Mouse (Mus musculus): ENCODE data around the gene Slc22a18.

The Slc22a18 gene

DNA sequence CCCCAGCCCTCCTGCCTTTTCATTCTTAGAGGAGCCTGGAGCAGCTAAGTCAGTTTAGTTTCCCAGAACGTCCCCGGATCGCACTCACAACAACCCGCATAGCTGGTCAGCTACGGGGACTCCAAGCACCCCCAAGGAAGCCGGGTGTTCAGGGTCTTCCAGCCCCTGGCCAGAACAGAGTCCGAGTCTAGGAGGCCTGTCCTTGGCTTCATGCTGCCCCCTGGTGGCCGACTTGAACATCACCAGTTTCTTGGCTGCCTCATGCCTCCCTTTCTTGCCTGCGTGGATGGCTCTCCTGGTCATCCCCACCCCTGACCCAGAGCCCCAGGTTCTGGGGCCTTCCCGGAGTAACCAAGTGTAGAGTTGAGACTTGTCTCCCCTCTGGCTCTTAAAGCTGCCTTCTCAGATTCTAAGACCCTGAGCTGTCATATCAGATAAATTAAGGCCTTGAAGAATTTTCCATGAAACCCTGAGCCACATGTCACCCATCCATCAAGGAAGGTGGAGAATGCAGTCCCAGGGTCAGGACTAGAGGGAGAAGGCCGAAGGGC is 9.6 kb upstream of the Slc22a18 start:
- peak; percentile 68 for DNase-seq

DNA sequence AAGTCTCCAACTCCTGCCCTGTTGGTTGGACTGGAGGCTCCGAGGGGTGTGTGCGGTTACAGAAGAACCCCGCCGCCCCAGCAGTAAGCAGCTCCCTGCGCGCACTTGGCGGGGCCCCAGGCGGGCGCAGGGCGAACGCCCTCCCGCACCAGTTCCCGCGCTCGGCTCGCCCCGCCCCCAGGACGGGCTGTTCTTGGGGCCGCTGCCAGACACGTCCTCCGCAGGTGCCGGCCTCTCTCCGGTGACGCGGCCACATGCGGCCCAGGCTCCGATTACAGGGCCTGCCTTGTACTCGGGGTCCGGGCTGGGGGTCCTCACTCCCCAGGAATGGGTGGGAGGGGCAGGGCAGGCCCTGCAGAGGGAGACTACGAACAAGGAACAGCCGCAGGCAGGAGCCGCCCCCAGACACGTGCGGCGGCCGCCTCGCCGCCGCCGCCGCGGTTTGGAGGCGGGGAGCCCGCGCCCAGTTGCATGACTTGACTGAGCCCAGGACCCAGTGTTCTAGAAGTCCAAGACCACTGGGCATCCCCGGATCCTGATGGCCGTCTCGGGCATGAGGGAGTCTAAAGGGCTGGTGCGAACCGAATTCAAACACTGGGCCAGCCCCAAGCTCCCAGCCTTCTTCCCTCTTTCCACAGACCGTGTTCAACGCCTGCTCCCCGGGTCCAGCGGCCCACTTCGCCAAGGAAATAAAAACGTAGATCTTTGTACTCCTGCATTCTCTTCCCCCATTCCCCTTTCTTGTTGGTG is 8.6 kb upstream of the Slc22a18 start:
- peak; percentile 33 for DNase-seq

DNA sequence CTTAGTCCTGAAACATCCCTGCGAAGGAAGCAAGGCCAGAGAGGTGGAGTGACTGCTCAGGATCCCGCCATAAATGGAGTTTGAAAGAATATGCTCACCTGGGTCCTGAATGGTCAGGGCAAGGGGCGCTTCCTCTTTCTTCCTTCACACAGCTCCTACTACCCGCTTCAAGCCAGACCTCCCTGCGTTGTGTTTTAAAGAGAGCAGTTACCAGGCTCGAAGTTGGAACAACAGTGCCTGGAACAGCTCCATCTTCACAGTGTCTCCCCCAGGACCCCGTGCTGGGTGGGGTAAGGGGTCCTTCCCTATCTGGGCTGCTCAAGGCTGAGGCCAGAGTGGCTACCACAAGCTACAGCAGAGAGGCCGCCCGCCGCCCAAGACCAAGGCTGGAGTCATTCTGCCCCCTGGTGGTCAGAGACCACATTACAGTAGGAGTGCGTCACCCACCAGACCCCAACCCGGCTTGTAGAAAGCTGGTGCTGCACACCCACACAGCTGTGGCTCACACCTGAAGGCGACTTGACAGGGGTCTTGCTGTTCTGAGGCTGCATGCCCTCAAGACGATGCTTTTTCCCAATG is 7.3 kb upstream of the Slc22a18 start:
- DNase-seq = peak; percentile 80

DNA sequence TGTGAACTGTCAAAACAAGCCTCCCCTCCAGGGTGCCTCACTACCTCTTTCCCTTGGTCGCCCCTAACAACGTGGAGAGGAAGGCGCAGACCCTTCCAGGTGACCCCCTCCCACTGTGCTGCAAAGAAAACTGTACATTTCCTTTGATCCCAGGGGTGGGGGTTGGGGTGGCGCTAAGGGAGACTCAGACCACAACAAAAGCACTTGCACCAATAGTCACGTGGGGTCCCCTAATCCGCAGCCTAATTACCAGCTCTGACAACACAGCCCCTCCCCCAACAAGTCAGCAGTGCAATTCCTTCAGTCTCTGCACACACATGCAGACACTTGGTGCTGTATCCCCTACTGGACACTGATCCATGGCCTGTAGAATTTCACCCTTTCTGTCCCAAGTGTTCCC is 5.8 kb upstream of the Slc22a18 start:
- no peak for DNase-seq

DNA sequence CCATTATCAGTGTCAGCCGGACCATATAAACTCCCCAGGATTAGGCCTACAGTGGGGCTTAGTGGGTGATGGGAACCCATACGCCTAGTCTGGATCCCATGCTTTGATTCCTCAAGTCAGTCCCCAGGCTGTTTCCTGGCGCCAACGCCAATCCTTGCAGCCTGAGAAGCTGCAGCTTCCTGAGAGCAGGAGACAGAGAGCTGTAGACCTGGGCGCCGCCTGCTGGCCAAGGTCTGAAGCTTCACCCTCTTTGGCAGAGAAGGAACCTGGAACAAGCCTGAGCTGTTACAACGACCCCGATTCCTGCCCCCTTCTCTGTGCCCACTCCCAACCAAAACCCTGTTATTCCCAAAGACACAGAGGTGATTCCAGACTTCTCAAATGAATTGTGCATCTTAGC is 3.6 kb upstream of the Slc22a18 start:
- DNase-seq = peak; percentile 66

DNA sequence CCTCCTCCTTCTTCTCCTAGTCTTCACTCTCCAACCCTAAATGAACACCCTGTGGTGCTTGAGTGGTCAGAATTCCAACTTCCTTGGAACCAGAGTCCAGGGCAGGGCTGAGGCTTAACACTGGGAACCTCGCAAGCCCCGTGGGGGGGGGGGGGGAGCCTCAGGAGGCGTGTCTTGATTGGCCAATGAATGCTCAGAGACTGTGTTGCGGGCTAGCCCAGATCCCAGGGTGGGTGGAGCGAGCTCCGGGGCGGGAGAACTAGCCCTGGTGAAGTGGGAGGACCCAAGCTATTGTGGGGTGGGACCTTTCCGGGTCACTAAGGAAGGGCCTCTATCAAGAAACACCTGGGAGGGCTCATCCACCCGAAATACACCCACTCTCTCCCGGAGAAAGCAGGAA is 1.3 kb downstream of the Slc22a18 start:
- DNase-seq = no peak

DNA sequence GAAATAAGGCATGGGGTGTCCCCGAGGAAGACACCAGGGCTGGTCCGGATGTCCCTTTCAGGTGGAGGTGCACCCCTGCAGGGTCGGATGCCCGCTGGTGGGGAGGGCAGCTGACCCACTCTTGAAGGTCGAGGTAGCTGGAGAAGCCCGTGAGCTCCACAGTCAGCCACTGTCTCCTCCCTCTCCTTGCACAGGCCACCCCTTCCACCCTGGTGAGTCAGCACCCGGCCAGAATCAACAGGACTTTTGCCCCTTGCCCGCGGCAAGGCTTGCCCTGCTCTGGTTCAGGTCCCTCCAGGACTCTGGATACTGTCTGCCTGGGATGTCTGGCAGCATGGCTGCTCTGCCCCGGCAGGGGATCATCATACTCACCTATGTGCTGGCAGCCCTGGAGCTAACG is 2.3 kb downstream of the Slc22a18 start:
- no peak for DNase-seq

DNA sequence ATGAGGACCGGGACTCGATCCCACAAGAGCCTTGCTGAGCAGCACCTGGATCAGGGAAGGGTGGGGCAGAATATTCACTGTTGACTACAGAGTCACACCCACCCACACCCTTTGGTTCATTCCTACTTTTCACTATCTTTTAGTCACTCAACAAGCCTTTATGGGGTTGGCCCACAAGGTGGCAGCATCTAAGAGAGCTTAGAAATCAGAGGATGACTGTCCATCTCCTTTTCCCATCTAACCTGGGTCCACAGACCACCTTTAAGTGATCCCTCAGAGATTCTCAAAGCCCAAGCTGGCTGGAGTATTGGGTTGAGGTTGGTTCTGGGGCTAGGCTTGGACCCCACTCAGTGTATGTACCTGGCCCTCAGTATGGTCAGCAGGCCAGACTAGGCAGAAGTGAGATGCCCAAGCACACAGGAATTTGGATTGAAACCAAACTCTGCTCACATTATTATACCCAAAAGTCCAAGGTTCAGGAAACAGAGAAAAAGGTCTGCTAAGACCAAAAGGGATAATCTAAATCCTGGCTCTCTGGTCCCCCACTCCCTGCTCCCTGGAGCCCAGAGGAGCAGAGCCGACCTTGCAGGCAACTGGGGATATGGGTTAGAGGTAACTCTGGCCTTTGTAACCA is 3.3 kb downstream of the Slc22a18 start:
- no peak for DNase-seq

DNA sequence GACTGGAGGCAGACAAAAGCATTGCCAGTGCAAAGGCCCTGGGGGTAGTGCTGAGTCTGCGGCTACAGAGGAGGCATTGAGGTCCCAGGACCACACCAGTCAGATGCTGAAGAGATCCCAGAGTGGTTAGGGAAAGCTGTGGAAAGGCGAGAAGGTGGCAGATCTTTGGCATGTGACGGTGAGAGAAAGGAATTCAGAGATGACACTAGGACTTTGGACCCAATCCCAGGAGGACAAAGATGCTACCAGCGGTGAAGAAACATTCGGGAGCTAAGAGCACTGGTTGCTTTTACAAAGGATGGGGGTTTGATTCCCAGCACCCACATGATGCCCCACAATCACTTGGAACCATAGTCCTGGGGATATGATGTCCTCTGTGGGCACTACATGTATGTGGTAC is 4.3 kb downstream of the Slc22a18 start:
- DNase-seq = no peak

DNA sequence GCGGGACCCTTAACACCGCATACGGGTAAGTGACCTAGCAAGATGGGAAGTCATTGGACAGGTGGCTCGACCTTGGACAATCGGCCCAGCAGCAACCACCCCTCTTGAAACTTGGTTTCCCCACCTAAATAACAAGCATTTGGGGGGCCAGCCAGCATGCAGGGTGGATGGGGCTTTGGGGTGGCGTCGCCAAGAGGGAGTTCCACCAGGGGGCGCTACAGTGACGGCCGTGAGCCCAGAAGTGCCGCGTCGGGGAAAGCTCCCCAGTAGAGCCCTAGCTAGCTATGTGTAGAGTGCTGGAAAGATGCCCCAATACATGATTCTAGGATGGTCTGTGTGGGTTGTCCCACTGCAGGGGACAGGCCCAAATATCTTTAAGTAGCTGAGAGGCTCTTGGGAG is 7.0 kb downstream of the Slc22a18 start:
- peak; percentile 62 for DNase-seq

DNA sequence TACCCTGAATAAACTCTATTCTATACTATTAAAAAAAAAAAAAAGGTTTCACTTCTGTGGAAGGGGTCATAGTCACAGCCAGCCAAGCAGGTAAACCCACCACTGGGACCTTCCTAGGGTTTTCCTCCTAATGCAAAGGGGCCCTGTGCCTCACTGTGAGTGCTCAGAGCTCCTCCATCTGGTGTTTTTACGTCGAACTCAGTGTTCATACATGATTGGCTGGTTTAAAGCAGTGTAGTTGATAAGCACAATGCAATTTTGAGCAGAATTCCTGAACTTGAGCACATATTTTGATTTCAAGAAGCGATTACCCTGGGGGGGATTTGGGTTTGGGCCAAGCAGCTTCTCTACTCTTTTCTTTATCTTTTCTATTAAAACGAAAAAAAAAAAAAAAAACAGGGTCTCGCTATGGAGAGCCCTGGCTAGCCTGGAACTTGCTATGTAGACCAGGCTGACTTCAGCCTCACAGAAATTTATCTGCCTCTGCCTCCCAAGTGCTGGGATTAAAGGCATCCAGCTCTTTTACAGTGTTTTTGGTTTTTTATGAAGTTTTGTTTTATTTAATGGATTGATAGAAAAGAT is 8.4 kb downstream of the Slc22a18 start:
- DNase-seq = no peak

DNA sequence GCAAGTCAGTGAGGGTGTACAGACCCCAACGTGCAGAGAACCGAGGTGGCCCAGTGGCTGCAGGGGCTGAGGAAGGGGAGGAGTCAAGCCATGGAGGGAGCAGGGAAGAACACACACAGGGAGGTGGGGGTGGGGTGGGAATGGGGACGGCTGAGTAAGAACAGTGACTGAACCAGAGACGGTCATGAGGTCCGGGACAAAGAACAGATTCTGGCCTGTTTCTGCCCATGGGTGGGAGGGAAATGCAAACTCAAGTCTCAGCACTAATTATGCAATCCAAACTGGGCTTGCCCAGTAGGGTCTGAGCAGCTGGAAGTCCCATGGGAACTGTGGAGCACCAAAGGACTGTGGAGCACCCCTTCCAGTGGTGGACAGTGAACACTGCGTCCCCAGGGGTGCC is 9.0 kb downstream of the Slc22a18 start:
- no peak for DNase-seq

DNA sequence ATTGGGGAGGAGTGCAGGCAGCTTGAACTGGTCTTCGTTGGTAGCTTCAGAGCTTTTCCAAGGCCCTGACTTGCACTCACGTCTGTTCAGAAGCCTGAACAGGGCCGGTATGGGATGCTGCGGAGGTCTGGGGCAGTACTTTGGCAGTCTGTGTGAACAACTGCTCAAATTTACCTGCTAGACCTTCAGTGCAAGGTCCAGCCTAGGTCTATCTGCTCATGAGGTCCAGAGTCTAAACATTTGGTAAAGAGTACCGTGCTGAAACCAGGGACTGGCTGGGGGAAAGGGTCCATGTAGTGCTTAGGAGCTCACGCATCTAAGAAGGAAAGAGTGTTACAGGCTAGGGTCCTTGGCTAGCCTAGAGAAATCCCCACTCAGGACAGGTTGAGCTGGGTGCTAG is 16.2 kb downstream of the Slc22a18 start:
- no peak for DNase-seq

DNA sequence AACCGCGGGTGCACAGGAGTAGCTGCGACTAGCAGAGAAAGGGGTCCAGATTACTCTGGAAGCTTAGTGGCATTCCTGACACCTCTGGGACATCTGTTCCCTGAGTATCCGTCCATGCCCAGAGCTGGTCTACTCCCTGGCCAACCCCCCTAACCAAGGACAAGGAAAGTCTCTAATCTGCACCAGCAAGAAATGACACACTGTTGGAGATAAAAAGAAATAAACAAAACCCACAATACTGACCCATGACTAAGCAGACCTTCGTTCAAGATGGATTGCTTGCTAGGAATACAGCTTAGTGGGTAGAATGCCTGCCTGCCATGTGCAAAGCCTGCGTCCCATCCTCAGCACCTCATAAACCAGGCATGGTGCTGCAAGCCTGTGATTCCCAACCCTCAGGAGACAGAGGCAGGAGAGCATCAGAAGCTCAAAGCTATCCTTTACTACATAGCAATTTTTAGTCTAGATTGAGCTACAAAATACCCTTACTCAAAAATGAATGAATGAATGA is 20.1 kb downstream of the Slc22a18 start:
- no peak for DNase-seq

DNA sequence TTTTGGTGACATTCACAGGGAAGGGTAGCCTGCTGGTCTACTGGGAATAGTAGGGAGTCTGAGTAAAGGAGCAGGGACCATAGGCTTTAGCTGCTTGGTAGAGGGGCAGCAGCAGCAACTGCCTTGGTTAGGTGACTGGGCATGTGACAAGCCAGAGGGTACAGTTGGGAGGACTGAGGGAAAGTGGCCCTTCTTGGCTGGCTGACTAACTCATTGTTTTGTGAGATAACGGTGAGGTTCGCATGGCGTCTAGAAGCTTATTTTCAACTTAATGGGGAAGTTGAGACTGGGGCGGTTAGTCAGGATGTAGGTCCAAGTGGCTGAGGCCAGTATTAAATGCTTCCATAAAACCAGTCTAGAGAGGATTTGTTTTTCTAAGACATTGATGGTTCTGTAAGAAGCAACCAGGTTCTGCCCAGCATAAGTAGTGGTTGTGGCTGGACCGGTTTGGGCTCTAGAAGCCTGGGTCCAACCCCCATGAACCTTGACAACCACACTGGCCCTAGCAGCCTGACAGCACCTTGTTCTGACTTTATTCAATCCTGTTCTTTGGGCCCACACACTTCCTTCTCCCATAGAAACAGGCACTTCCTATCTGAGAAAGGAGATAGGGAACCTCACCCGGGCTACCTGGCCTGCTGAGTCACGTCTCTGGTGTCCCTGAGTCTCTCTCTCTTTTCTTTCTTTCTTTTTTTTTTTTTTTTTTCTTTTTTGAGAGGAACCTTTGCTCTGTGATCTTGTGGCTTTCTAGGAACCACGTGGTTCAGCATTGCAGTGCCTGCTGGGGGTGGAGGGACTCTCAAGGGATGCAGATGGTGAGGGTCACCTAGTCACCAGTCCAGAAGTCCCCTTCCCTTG is 21.8 kb downstream of the Slc22a18 start:
- DNase-seq = no peak

DNA sequence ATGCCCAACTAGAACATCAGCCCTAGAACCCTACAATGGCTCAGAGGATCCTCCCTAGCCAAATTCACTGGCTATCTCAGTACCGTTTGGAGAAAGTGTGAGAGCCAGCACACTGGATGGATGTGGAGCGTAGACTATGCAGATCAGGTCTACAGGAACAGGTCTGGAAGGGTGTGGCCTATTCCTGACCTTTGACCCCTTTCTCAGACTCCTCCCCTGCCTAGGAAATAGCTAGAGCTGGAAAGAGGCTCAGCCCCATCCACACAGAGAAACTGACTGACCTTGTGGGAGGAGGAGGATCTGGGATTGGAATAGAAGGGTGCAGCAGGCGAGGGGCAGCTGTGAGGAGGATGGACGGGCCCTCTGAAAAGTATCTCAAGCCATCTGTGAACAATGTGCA is 25.0 kb downstream of the Slc22a18 start:
- no peak for DNase-seq

DNA sequence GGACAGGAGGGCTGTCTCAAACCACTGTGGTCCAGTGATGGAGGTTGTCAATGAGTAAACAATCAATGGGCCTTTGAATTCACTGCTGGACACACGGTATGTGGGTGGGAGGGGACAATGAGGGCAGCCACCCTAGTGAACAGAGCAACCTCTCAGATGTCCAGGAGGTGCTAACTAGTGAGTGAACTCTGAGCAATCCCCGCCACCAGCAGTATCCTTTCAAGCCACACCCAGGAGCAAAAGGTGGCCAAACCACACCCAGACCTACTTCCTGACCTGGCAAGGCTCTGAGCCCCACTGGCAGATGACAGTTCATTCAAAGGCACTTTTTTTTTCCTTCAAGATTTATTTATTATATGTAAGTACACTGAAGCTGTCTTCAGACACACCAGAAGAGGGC is 27.4 kb downstream of the Slc22a18 start:
- DNase-seq = no peak

DNA sequence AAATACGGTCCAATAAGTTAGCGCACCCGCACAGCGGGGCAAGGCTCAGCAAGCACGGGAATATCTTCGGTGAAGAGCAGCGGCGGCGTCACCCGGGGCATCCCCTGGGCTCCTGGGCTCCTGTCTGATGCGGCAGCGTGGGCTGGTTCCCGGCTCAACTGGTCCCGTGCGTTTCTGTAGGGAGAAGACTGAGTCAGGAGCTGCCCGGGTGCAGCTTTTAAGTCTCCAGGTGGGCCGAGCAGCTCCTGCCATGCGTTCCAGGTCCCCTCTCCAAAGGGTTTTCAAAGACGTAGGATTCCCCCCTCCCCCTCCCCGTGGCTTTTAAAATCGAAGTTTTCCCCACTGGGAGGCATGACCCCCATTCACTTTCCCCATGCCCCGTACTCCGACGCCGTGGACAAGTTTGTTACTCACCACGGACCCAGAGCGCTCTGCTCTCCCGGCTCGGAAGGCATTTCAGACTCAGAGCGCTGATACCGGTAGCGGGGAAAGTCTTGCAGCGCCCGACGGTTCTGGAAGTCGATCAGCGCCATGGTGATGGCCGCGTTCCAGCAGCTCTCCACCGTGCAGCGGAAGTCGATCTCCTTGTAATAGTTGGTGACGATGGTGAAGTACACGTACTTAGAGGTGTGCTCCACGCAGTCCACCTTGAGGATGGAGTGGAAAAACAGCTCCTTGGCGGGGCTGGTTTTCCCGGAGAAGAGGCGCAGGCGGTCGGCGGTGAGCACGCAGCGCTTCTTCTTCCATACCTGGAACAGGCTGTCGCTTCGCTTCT is 28.3 kb downstream of the Slc22a18 start:
- no peak for DNase-seq

DNA sequence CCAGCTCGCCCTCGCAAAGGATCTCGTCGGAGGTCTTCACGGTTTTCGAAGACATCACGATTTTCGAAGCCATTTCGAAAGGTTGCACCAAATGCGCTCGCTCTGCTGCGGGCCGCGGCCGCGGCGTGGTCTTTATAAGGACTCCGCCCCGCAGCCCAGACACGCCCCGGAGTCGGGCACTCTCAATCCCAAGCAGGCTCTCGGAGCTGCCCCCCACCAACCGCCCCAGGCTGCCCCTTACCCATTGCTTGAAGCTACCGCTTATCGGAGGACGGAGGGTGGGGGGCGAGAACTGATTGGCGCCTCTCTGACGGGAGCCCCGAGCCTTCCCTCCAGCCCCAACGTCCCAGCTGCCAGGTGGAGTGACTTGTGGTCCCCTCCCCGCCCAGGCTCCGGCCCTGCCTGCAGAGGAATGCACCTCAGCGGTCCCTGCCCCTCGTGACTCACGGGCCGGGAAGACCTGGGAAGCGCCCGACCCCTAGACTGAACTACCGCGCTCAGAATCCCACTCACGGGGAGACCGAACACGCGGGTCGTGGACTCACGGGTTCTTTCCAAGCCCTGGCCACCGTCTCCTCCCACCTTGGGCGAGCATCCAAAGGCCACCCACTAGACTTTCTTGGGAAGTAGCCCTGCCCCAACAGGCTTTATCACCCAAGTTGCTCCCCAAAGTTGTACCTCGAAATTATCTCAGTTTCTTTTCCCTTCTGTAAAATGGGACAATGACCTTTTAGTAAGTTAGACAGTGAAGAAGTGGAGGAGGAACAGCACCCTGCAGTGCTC is 29.1 kb downstream of the Slc22a18 start, which contains the start of gene Phlda2:
Phlda2 (minus strand) TSS at position 733 of the 783 bp plus-strand sequence.
- DNase-seq = no peak

DNA sequence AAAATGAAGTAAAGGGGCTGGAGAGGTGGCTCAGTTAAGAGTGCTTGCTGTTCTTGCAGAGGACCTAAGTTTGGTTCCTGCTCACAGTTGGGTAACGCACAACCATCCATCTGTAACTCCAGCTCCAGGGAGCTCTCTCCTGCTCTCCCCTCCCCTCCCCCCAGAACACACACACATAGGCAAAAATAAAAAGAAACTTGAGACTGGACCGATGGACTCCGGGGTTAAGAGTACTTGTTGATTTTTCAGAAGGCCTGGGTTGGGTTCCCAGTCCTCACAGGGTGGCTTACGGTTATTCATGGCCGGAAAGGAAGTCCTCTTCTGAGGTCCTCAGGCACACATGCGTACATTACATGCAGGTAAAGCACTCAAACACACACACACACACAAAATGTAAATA is 30.4 kb downstream of the Slc22a18 start:
- no peak for DNase-seq

DNA sequence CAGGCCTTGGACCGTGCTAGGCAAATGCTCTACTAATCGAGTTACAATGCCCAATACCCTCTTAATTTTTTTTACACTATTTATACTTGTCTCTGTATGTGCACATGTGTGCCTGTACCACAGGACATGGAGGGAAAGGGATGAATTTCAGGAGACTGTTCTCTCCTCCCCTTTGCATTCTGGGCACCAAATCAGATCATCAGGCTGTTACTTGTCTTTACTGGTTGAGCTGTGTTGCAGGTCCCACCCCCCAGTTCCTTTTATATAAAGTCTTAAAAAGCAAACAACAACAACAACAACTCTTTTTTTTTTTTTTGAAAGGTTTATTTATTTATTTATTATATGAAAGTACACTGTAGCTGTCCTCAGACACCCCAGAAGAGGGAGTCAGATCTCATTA is 31.9 kb downstream of the Slc22a18 start:
- DNase-seq = no peak

All from thymus, postnatal 25 days (tissue).